Mouse (Mus musculus): ENCODE data around the gene Olfr1152. TPM values are rescaled to one million over a fixed set of nuclear protein-coding genes. Genes with fewer than 3 reads are reported as not detected.

Gene Olfr1152
- total RNA-seq (2015) (not detected in 2 replicates), total RNA-seq (2017) (not detected in 2 replicates)

- ATAC-seq (replicated peaks; ENCODE audit: poor library complexity), result no peak
Measured at GRCm38 (mm10) chr2:87866192-87866591, at the start of gene Olfr1152. Gene Olfr1152 (plus strand): TSS chr2:87866492.

GRCm38 (mm10) chr2:87830233-87830632, 36.1 kb upstream of the Olfr1152 start, which contains the start of gene Olfr1148:
Gene Olfr1148 (plus strand): TSS chr2:87830533.
- no peak for ATAC-seq (replicated peaks; ENCODE audit: poor library complexity)

- no peak for ATAC-seq (replicated peaks; ENCODE audit: poor library complexity)
Measured at GRCm38 (mm10) chr2:87843693-87844092, 22.6 kb upstream of the Olfr1152 start, which contains the start of gene Olfr1150-ps1. Gene Olfr1150-ps1 (plus strand): TSS chr2:87843993.

GRCm38 (mm10) chr2:87855562-87855961, 10.7 kb upstream of the Olfr1152 start, which contains the start of gene Olfr1151:
Gene Olfr1151 (plus strand): TSS chr2:87855862.
- ATAC-seq (replicated peaks; ENCODE audit: poor library complexity), result no peak

- no peak for ATAC-seq (replicated peaks; ENCODE audit: poor library complexity)
Measured at GRCm38 (mm10) chr2:87894662-87895061, 28.4 kb downstream of the Olfr1152 start, which contains the start of gene Olfr1153. Gene Olfr1153 (plus strand): TSS chr2:87894962.

GRCm38 (mm10) chr2:87905066-87905465, 38.8 kb downstream of the Olfr1152 start, which contains the start of gene Olfr1154:
Gene Olfr1154 (minus strand): TSS chr2:87905166.
- no peak for ATAC-seq (replicated peaks; ENCODE audit: poor library complexity)

Other genes with a start within 250 kb of the Olfr1152 start
- not detected in 2 replicates for gene Olfr1131, start 239.4 kb upstream of the Olfr1152 start, total RNA-seq (2015)
- not detected in 2 replicates for gene Olfr1131, start 239.4 kb upstream of the Olfr1152 start, total RNA-seq (2017)
- gene Olfr1132, start 229.0 kb upstream of the Olfr1152 start, total RNA-seq (2015), result not detected in 2 replicates
- not detected in 2 replicates for gene Olfr1132, start 229.0 kb upstream of the Olfr1152 start, total RNA-seq (2017)
- gene Olfr1133, start 219.1 kb upstream of the Olfr1152 start, total RNA-seq (2015), result not detected in 2 replicates
- gene Olfr1133, start 219.1 kb upstream of the Olfr1152 start, total RNA-seq (2017), result not detected in 2 replicates
- not detected in 2 replicates for gene Olfr1134, start 208.0 kb upstream of the Olfr1152 start, total RNA-seq (2015)
- not detected in 2 replicates for gene Olfr1134, start 208.0 kb upstream of the Olfr1152 start, total RNA-seq (2017)
- gene Olfr1135, start 192.8 kb upstream of the Olfr1152 start, total RNA-seq (2015), result not detected in 2 replicates
- not detected in 2 replicates for gene Olfr1135, start 192.8 kb upstream of the Olfr1152 start, total RNA-seq (2017)
- not detected in 2 replicates for gene Olfr1136, start 172.5 kb upstream of the Olfr1152 start, total RNA-seq (2015)
- gene Olfr1136, start 172.5 kb upstream of the Olfr1152 start, total RNA-seq (2017), result not detected in 2 replicates
- gene Olfr1137, start 153.3 kb upstream of the Olfr1152 start, total RNA-seq (2015), result not detected in 2 replicates
- gene Olfr1137, start 153.3 kb upstream of the Olfr1152 start, total RNA-seq (2017), result not detected in 2 replicates
- not detected in 2 replicates for gene Olfr1138, start 126.5 kb upstream of the Olfr1152 start, total RNA-seq (2015)
- gene Olfr1138, start 126.5 kb upstream of the Olfr1152 start, total RNA-seq (2017), result not detected in 2 replicates
- gene Olfr1140, start 122.7 kb upstream of the Olfr1152 start, total RNA-seq (2015), result not detected in 2 replicates
- gene Olfr1140, start 122.7 kb upstream of the Olfr1152 start, total RNA-seq (2017), result not detected in 2 replicates
- not detected in 2 replicates for gene Olfr1141, start 112.5 kb upstream of the Olfr1152 start, total RNA-seq (2015)
- gene Olfr1141, start 112.5 kb upstream of the Olfr1152 start, total RNA-seq (2017), result not detected in 2 replicates
- gene Olfr152, start 87.0 kb upstream of the Olfr1152 start, total RNA-seq (2015), result not detected in 2 replicates
- gene Olfr152, start 87.0 kb upstream of the Olfr1152 start, total RNA-seq (2017), result not detected in 2 replicates
- gene Olfr1143, start 65.9 kb upstream of the Olfr1152 start, total RNA-seq (2015), result not detected in 2 replicates
- not detected in 2 replicates for gene Olfr1143, start 65.9 kb upstream of the Olfr1152 start, total RNA-seq (2017)
- gene Olfr1145, start 56.7 kb upstream of the Olfr1152 start, total RNA-seq (2015), result not detected in 2 replicates
- gene Olfr1145, start 56.7 kb upstream of the Olfr1152 start, total RNA-seq (2017), result not detected in 2 replicates
- not detected in 2 replicates for gene Olfr1148, start 36.0 kb upstream of the Olfr1152 start, total RNA-seq (2015)
- gene Olfr1148, start 36.0 kb upstream of the Olfr1152 start, total RNA-seq (2017), result not detected in 2 replicates
- not detected in 2 replicates for gene Olfr1150-ps1, start 22.5 kb upstream of the Olfr1152 start, total RNA-seq (2015)
- gene Olfr1150-ps1, start 22.5 kb upstream of the Olfr1152 start, total RNA-seq (2017), result not detected in 2 replicates
- gene Olfr1151, start 10.6 kb upstream of the Olfr1152 start, total RNA-seq (2015), result not detected in 2 replicates
- not detected in 2 replicates for gene Olfr1151, start 10.6 kb upstream of the Olfr1152 start, total RNA-seq (2017)
- not detected in 2 replicates for gene Olfr1153, start 28.5 kb downstream of the Olfr1152 start, total RNA-seq (2015)
- not detected in 2 replicates for gene Olfr1153, start 28.5 kb downstream of the Olfr1152 start, total RNA-seq (2017)
- not detected in 2 replicates for gene Olfr1154, start 38.7 kb downstream of the Olfr1152 start, total RNA-seq (2015)
- not detected in 2 replicates for gene Olfr1154, start 38.7 kb downstream of the Olfr1152 start, total RNA-seq (2017)
- gene Olfr1155, start 78.6 kb downstream of the Olfr1152 start, total RNA-seq (2015), result not detected in 2 replicates
- not detected in 2 replicates for gene Olfr1155, start 78.6 kb downstream of the Olfr1152 start, total RNA-seq (2017)
- not detected in 2 replicates for gene Olfr1156, start 86.6 kb downstream of the Olfr1152 start, total RNA-seq (2015)
- gene Olfr1156, start 86.6 kb downstream of the Olfr1152 start, total RNA-seq (2017), result not detected in 2 replicates
- not detected in 2 replicates for gene Olfr1157, start 101.8 kb downstream of the Olfr1152 start, total RNA-seq (2015)
- not detected in 2 replicates for gene Olfr1157, start 101.8 kb downstream of the Olfr1152 start, total RNA-seq (2017)
- gene Olfr74, start 108.2 kb downstream of the Olfr1152 start, total RNA-seq (2015), result not detected in 2 replicates
- gene Olfr74, start 108.2 kb downstream of the Olfr1152 start, total RNA-seq (2017), result not detected in 2 replicates
- gene Olfr1158, start 123.6 kb downstream of the Olfr1152 start, total RNA-seq (2015), result not detected in 2 replicates
- not detected in 2 replicates for gene Olfr1158, start 123.6 kb downstream of the Olfr1152 start, total RNA-seq (2017)
- gene Olfr1160, start 141.8 kb downstream of the Olfr1152 start, total RNA-seq (2015), result not detected in 2 replicates
- not detected in 2 replicates for gene Olfr1160, start 141.8 kb downstream of the Olfr1152 start, total RNA-seq (2017)
- not detected in 2 replicates for gene Olfr1161, start 156.3 kb downstream of the Olfr1152 start, total RNA-seq (2015)
- gene Olfr1161, start 156.3 kb downstream of the Olfr1152 start, total RNA-seq (2017), result not detected in 2 replicates
- not detected in 2 replicates for gene Olfr73, start 171.2 kb downstream of the Olfr1152 start, total RNA-seq (2015)
- gene Olfr73, start 171.2 kb downstream of the Olfr1152 start, total RNA-seq (2017), result not detected in 2 replicates
- gene Olfr1162, start 184.6 kb downstream of the Olfr1152 start, total RNA-seq (2015), result not detected in 2 replicates
- gene Olfr1162, start 184.6 kb downstream of the Olfr1152 start, total RNA-seq (2017), result not detected in 2 replicates
- not detected in 2 replicates for gene Olfr1163, start 205.3 kb downstream of the Olfr1152 start, total RNA-seq (2015)
- not detected in 2 replicates for gene Olfr1163, start 205.3 kb downstream of the Olfr1152 start, total RNA-seq (2017)
- gene Olfr1164, start 227.5 kb downstream of the Olfr1152 start, total RNA-seq (2015), result not detected in 2 replicates
- gene Olfr1164, start 227.5 kb downstream of the Olfr1152 start, total RNA-seq (2017), result not detected in 2 replicates

All from megakaryocyte progenitor cell, adult 5-6 weeks (primary cell).